Mouse (Mus musculus) cerebellum, postnatal 36 days (tissue): ENCODE measurements around the gene Wwox.

Experiments used
- DNase-seq, 2 experiments: peaks; one replicate each; pipeline ENCODE4 v3.0.0; 2021 to 2022; ENCODE audit warnings: mixed read lengths in 2 of 2

Wwox gene

GRCm38 (mm10) chr8:115189836-115190235 lies 750.4 kb downstream of the Wwox start:
- DNase-seq = no peak

- no peak for DNase-seq
Observed at GRCm38 (mm10) chr8:115193767-115194166, 754.3 kb downstream of the Wwox start.

- DNase-seq = no peak
Observed at GRCm38 (mm10) chr8:115195334-115195733, 755.9 kb downstream of the Wwox start.

- DNase-seq = no peak
Observed at GRCm38 (mm10) chr8:115196859-115197258, 757.4 kb downstream of the Wwox start.

GRCm38 (mm10) chr8:115199204-115199603 lies 759.7 kb downstream of the Wwox start:
- DNase-seq = no peak

- DNase-seq = no peak
Observed at GRCm38 (mm10) chr8:115199616-115200150, 760.2 kb downstream of the Wwox start.

GRCm38 (mm10) chr8:115201726-115202125 lies 762.3 kb downstream of the Wwox start:
- DNase-seq = no peak

GRCm38 (mm10) chr8:115207480-115207879 lies 768.0 kb downstream of the Wwox start:
- DNase-seq = no peak

- DNase-seq = no peak
Observed at GRCm38 (mm10) chr8:115208415-115209192, 769.1 kb downstream of the Wwox start.

GRCm38 (mm10) chr8:115210014-115210413 lies 770.6 kb downstream of the Wwox start:
- DNase-seq = no peak

GRCm38 (mm10) chr8:115213126-115213525 lies 773.7 kb downstream of the Wwox start:
- DNase-seq = no peak

- DNase-seq = no peak
Observed at GRCm38 (mm10) chr8:115214870-115215269, 775.4 kb downstream of the Wwox start.

- DNase-seq = no peak
Observed at GRCm38 (mm10) chr8:115216801-115217200, 777.3 kb downstream of the Wwox start.

- no peak for DNase-seq
Observed at GRCm38 (mm10) chr8:115222545-115222944, 783.1 kb downstream of the Wwox start.

- DNase-seq = no peak
Observed at GRCm38 (mm10) chr8:115226781-115227583, 787.5 kb downstream of the Wwox start.

GRCm38 (mm10) chr8:115228903-115229302 lies 789.4 kb downstream of the Wwox start:
- no peak for DNase-seq

- DNase-seq = no peak
Observed at GRCm38 (mm10) chr8:115234068-115234467, 794.6 kb downstream of the Wwox start.

- no peak for DNase-seq
Observed at GRCm38 (mm10) chr8:115237596-115237995, 798.1 kb downstream of the Wwox start.

GRCm38 (mm10) chr8:115243465-115244027 lies 804.1 kb downstream of the Wwox start:
- DNase-seq = no peak

- no peak for DNase-seq
Observed at GRCm38 (mm10) chr8:115249688-115250366, 810.4 kb downstream of the Wwox start.

- DNase-seq = no peak
Observed at GRCm38 (mm10) chr8:115255550-115255949, 816.1 kb downstream of the Wwox start.

GRCm38 (mm10) chr8:115257417-115257816 lies 818.0 kb downstream of the Wwox start:
- DNase-seq = no peak

GRCm38 (mm10) chr8:115259806-115260205 lies 820.4 kb downstream of the Wwox start:
- DNase-seq = no peak
